Mouse (Mus musculus): ENCODE measurements at regions not wholly inside any gene's neighbourhood (a gene's known extent, or its start where the extent isn't known, plus 50 kb on each side); places are given as distances from the start of the nearest gene placed in this dataset.
A peak's percentile ranks its signal among the peaks of the same experiment; 100 is the strongest.
"Not testable (repeated sequence)": the region's sequence is repeated elsewhere in the genome, so short reads cannot be mapped to it uniquely, and the experiment has no call there.

GRCm38 (mm10) chr3:17001871-17002270 lies 946.3 kb upstream of the Cypt12 start:
- H3K9me3 ChIP-seq (ENCODE audit: control insufficient read depth, low read length), result no peaks in the 10 kb centered on the region
- no peak overlapping the region for H3K4me2 ChIP-seq (ENCODE audit: low read length)
- WGBS, result 80% methylated on average over 2 of the region's 2 CpGs
- H3K9ac ChIP-seq (ENCODE audit: low read depth, low read length), result no peak overlapping the region
- H3K27ac ChIP-seq (ENCODE audit: low read depth, low read length), result no peak overlapping the region
- H3K4me3 ChIP-seq (ENCODE audit: low read length), result no peak overlapping the region
- no peak for ATAC-seq
- no peaks in the 10 kb centered on the region for H3K36me3 ChIP-seq (ENCODE audit: control insufficient read depth, insufficient read depth, low read length)
- H3K4me1 ChIP-seq (ENCODE audit: control insufficient read depth, insufficient read depth, low read depth, low read length), result no peaks in the 10 kb centered on the region
- H3K27me3 ChIP-seq (replicated peaks; ENCODE audit: control insufficient read depth, insufficient read depth, low read length), result no peaks in the 10 kb centered on the region

GRCm38 (mm10) chr3:17003136-17003535 lies 945.1 kb upstream of the Cypt12 start:
- H3K27ac ChIP-seq (ENCODE audit: low read depth, low read length), result no peak overlapping the region
- no peaks in the 10 kb centered on the region for H3K36me3 ChIP-seq (ENCODE audit: control insufficient read depth, insufficient read depth, low read length)
- WGBS, result 66% methylated on average over 3 of the region's 3 CpGs
- H3K27me3 ChIP-seq (replicated peaks; ENCODE audit: control insufficient read depth, insufficient read depth, low read length), result no peaks in the 10 kb centered on the region
- H3K4me3 ChIP-seq (ENCODE audit: low read length), result no peak overlapping the region
- ATAC-seq, result peak; percentile 79; the same call in 1 of the 2 replicates
- H3K9ac ChIP-seq (ENCODE audit: low read depth, low read length), result no peak overlapping the region
- H3K4me1 ChIP-seq (ENCODE audit: control insufficient read depth, insufficient read depth, low read depth, low read length), result no peaks in the 10 kb centered on the region
- no peak overlapping the region for H3K4me2 ChIP-seq (ENCODE audit: low read length)
- H3K9me3 ChIP-seq (ENCODE audit: control insufficient read depth, low read length), result no peaks in the 10 kb centered on the region

GRCm38 (mm10) chr3:17014184-17015048 lies 933.8 kb upstream of the Cypt12 start:
- no peaks in the 10 kb centered on the region for H3K4me1 ChIP-seq (ENCODE audit: control insufficient read depth, insufficient read depth, low read depth, low read length)
- peak overlapping the region; percentile 27; the same call in 1 of the 2 replicates for H3K4me2 ChIP-seq (ENCODE audit: low read length)
- 75% methylated on average over 4 of the region's 4 CpGs for WGBS
- H3K36me3 ChIP-seq (ENCODE audit: control insufficient read depth, insufficient read depth, low read length), result no peaks in the 10 kb centered on the region
- H3K9ac ChIP-seq (ENCODE audit: low read depth, low read length), result no peak overlapping the region
- H3K27ac ChIP-seq (ENCODE audit: low read depth, low read length), result peak overlapping the region; percentile 67
- peak; percentile 52; the same call in 1 of the 2 replicates for ATAC-seq
- H3K27me3 ChIP-seq (replicated peaks; ENCODE audit: control insufficient read depth, insufficient read depth, low read length), result no peaks in the 10 kb centered on the region
- H3K9me3 ChIP-seq (ENCODE audit: control insufficient read depth, low read length), result no peaks in the 10 kb centered on the region
- H3K4me3 ChIP-seq (ENCODE audit: low read length), result no peak overlapping the region

GRCm38 (mm10) chr3:17050811-17051210 lies 897.4 kb upstream of the Cypt12 start:
- H3K36me3 ChIP-seq (ENCODE audit: control insufficient read depth, insufficient read depth, low read length), result no peaks in the 10 kb centered on the region
- H3K27me3 ChIP-seq (replicated peaks; ENCODE audit: control insufficient read depth, insufficient read depth, low read length), result no peaks in the 10 kb centered on the region
- no peak overlapping the region for H3K27ac ChIP-seq (ENCODE audit: low read depth, low read length)
- ATAC-seq, result no peak
- WGBS, result 92% methylated on average over 2 of the region's 2 CpGs
- no peak overlapping the region for H3K4me2 ChIP-seq (ENCODE audit: low read length)
- H3K4me1 ChIP-seq (ENCODE audit: control insufficient read depth, insufficient read depth, low read depth, low read length), result no peaks in the 10 kb centered on the region
- H3K9me3 ChIP-seq (ENCODE audit: control insufficient read depth, low read length), result no peaks in the 10 kb centered on the region
- no peak overlapping the region for H3K9ac ChIP-seq (ENCODE audit: low read depth, low read length)
- no peak overlapping the region for H3K4me3 ChIP-seq (ENCODE audit: low read length)

- H3K36me3 ChIP-seq (ENCODE audit: control insufficient read depth, insufficient read depth, low read length); H3K27me3 ChIP-seq (replicated peaks; ENCODE audit: control insufficient read depth, insufficient read depth, low read length); H3K4me2 ChIP-seq (ENCODE audit: low read length); H3K9me3 ChIP-seq (ENCODE audit: control insufficient read depth, low read length); ATAC-seq; H3K4me1 ChIP-seq (ENCODE audit: control insufficient read depth, insufficient read depth, low read depth, low read length); H3K27ac ChIP-seq (ENCODE audit: low read depth, low read length); H3K9ac ChIP-seq (ENCODE audit: low read depth, low read length); H3K4me3 ChIP-seq (ENCODE audit: low read length): not testable (repeated sequence)
- WGBS, result 80% methylated on average over 4 of the region's 4 CpGs
Observed at GRCm38 (mm10) chr3:17058381-17058780, 889.8 kb upstream of the Cypt12 start.

DNA sequence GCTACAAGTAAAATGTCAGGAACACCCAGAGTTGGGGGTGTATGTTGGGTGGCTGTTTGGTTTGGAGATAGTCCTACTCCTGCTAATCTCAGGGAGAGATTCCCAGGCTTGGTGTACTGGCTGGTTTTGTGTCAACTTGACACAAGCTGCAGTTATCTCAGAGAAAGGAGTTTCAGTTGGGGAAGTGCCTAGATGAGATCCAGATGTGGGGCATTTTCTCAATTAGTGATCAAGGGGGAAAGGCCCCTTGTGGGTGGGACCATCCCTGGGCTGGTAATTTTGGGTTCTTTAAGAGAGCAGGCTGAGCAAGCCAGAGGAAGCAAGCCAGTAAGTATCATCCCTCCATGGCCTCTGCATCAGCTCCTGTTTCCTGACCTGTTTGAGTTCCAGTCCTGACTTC lies 841.9 kb upstream of the Cypt12 start:
- H3K4me3 ChIP-seq (ENCODE audit: low read length); H3K4me2 ChIP-seq (ENCODE audit: low read length); H3K36me3 ChIP-seq (ENCODE audit: control insufficient read depth, insufficient read depth, low read length); H3K9ac ChIP-seq (ENCODE audit: low read depth, low read length); ATAC-seq; H3K27ac ChIP-seq (ENCODE audit: low read depth, low read length); H3K4me1 ChIP-seq (ENCODE audit: control insufficient read depth, insufficient read depth, low read depth, low read length); H3K27me3 ChIP-seq (replicated peaks; ENCODE audit: control insufficient read depth, insufficient read depth, low read length); H3K9me3 ChIP-seq (ENCODE audit: control insufficient read depth, low read length): not testable (repeated sequence)
